Mouse (Mus musculus): ENCODE results near the gene Trpc5os. TPM values are rescaled to one million over a fixed set of nuclear protein-coding genes. Genes with fewer than 3 reads are reported as not detected.

Gene Trpc5os
- polyA plus RNA-seq (2015; fragmentation: Nextera tagmentation; extraction: Ambion mirVana), result not detected in 2 replicates

DNA sequence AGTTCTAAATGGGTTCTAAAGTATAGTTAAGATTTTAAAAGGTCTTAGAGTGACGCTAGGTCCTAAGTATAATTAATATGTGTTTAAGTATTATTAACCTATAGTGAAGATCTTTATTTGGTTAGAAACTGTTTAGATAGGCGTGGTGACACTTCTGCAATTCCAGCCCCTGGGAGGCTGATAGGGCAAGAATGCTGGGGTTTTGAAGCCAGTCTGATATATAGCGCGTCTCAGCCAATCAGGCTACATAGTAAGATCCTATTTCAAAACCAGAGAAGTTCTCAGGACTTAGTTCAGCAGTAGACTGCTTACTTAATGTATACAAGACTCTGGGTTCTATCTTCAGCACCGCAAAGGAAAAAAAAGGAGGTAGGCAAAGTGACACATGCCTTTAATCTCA lies at the start of gene Trpc5os:
TSS of gene Trpc5os (plus strand) at position 301 of the 400 bp plus-strand sequence.
- no peaks in the 10 kb centered on the region for H3K9me3 ChIP-seq (ENCODE audit: low read length)
- H3K4me3 ChIP-seq (ENCODE audit: low read length), result no peak within 1 kb of the TSS
- no peak within 1 kb of the TSS for H3K4me2 ChIP-seq (replicated peaks; ENCODE audit: low read depth, low read length)
- ATAC-seq (ENCODE audit: low FRiP score, low TSS enrichment), result no peak
- H3K4me1 ChIP-seq (ENCODE audit: insufficient read depth, low read length), result no peaks in the 10 kb centered on the region
- H3K9ac ChIP-seq (replicated peaks; ENCODE audit: low read length), result no peak within 1 kb of the TSS
- WGBS, result 81% methylated on average over 5 of the region's 5 CpGs
- no peaks in the 10 kb centered on the region; the same call in 1 of the 2 replicates for H3K27me3 ChIP-seq (ENCODE audit: insufficient read depth, low read length)
- no peak within 1 kb of the TSS for H3K27ac ChIP-seq (ENCODE audit: low read length)
- no peaks in the 10 kb centered on the region for H3K36me3 ChIP-seq (ENCODE audit: insufficient read depth, low read length)

- Histone ChIP-seq H3K27me3 (ENCODE audit: insufficient read depth, low read length) (no peaks in the 10 kb centered on the region; the same call in 1 of the 2 replicates), H3K36me3 (ENCODE audit: insufficient read depth, low read length) (no peaks in the 10 kb centered on the region), H3K4me2 (replicated peaks; ENCODE audit: low read depth, low read length) (no peak overlapping the region), H3K9me3 (ENCODE audit: low read length) (no peaks in the 10 kb centered on the region), H3K27ac (ENCODE audit: low read length) (no peak overlapping the region), H3K4me3 (ENCODE audit: low read length) (no peak overlapping the region), H3K4me1 (ENCODE audit: insufficient read depth, low read length) (no peaks in the 10 kb centered on the region), H3K9ac (replicated peaks; ENCODE audit: low read length) (no peak overlapping the region)
- WGBS, result 50% methylated on average over 5 of the region's 5 CpGs
- peak; percentile 49; the same call in 1 of the 2 replicates for ATAC-seq (ENCODE audit: low FRiP score, low TSS enrichment)
Observed at GRCm38 (mm10) chrX:144408036-144408435, 48.3 kb upstream of the Trpc5os start.

- no peak for ATAC-seq (ENCODE audit: low FRiP score, low TSS enrichment)
- Histone ChIP-seq H3K27me3 (ENCODE audit: insufficient read depth, low read length) (no peaks in the 10 kb centered on the region; the same call in 1 of the 2 replicates), H3K36me3 (ENCODE audit: insufficient read depth, low read length) (no peaks in the 10 kb centered on the region), H3K9ac (replicated peaks; ENCODE audit: low read length) (no peak overlapping the region), H3K4me3 (ENCODE audit: low read length) (no peak overlapping the region), H3K4me2 (replicated peaks; ENCODE audit: low read depth, low read length) (no peak overlapping the region), H3K4me1 (ENCODE audit: insufficient read depth, low read length) (no peaks in the 10 kb centered on the region), H3K9me3 (ENCODE audit: low read length) (no peaks in the 10 kb centered on the region), H3K27ac (ENCODE audit: low read length) (no peak overlapping the region)
- 77% methylated on average over 1 of the region's 1 CpGs for WGBS
Observed at GRCm38 (mm10) chrX:144420259-144420658, 36.1 kb upstream of the Trpc5os start.

- Histone ChIP-seq H3K4me3 (ENCODE audit: low read length) (no peak overlapping the region), H3K27me3 (ENCODE audit: insufficient read depth, low read length) (no peaks in the 10 kb centered on the region; the same call in 1 of the 2 replicates), H3K9me3 (ENCODE audit: low read length) (no peaks in the 10 kb centered on the region), H3K4me1 (ENCODE audit: insufficient read depth, low read length) (no peaks in the 10 kb centered on the region), H3K4me2 (replicated peaks; ENCODE audit: low read depth, low read length) (no peak overlapping the region), H3K9ac (replicated peaks; ENCODE audit: low read length) (no peak overlapping the region), H3K36me3 (ENCODE audit: insufficient read depth, low read length) (no peaks in the 10 kb centered on the region), H3K27ac (ENCODE audit: low read length) (no peak overlapping the region)
- WGBS, result 90% methylated on average over 1 of the region's 1 CpGs
- ATAC-seq (ENCODE audit: low FRiP score, low TSS enrichment), result no peak
Observed at GRCm38 (mm10) chrX:144421091-144421490, 35.3 kb upstream of the Trpc5os start.

DNA sequence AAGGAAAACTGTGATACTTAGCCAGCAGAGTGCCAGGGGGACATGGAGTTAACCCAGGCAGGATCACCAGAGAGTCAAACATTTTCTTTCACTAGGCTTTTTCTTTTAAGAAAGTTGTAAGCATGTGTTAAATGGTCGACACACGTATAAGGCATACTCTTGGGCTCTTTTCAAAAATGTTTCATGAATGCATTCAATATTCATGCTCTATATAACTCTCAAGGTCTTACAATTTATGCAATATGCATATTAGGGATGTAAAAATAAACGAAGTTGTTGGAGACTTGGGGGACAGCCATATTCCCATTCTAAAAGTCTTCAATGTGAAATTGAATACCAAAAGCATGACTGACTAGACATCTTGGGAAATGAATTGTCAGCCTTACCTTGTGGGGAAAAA lies 32.5 kb upstream of the Trpc5os start:
- no peak overlapping the region for H3K9ac ChIP-seq (replicated peaks; ENCODE audit: low read length)
- H3K27me3 ChIP-seq (ENCODE audit: insufficient read depth, low read length), result no peaks in the 10 kb centered on the region; the same call in 1 of the 2 replicates
- no peak overlapping the region for H3K4me2 ChIP-seq (replicated peaks; ENCODE audit: low read depth, low read length)
- WGBS, result 84% methylated on average over 3 of the region's 3 CpGs
- no peaks in the 10 kb centered on the region for H3K9me3 ChIP-seq (ENCODE audit: low read length)
- no peaks in the 10 kb centered on the region for H3K4me1 ChIP-seq (ENCODE audit: insufficient read depth, low read length)
- H3K36me3 ChIP-seq (ENCODE audit: insufficient read depth, low read length), result no peaks in the 10 kb centered on the region
- ATAC-seq (ENCODE audit: low FRiP score, low TSS enrichment), result no peak
- no peak overlapping the region for H3K4me3 ChIP-seq (ENCODE audit: low read length)
- no peak overlapping the region for H3K27ac ChIP-seq (ENCODE audit: low read length)

DNA sequence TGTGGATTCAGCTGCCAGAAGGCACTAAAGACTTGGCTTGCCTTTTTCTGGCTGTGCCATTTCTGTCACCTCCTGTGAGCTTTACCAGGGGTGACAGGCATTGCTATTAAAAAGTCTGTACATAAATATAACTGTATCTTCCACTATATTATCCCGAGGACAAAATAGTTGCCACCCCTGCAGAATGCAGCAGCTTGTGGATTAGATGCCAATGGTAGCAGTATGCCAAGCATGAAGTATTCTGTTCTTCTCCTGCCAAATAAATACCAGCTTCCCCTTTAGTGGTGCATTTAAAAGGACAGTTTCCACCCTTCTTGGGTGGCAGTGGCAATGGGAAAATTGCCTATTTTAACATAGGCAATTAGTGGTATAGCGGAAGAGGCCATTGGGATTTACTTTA lies 8.0 kb downstream of the Trpc5os start:
- Histone ChIP-seq H3K36me3 (ENCODE audit: insufficient read depth, low read length) (no peaks in the 10 kb centered on the region), H3K4me3 (ENCODE audit: low read length) (no peak overlapping the region), H3K4me1 (ENCODE audit: insufficient read depth, low read length) (no peaks in the 10 kb centered on the region), H3K27me3 (ENCODE audit: insufficient read depth, low read length) (no peaks in the 10 kb centered on the region; the same call in 1 of the 2 replicates), H3K27ac (ENCODE audit: low read length) (no peak overlapping the region), H3K9ac (replicated peaks; ENCODE audit: low read length) (no peak overlapping the region), H3K9me3 (ENCODE audit: low read length) (no peaks in the 10 kb centered on the region), H3K4me2 (replicated peaks; ENCODE audit: low read depth, low read length) (no peak overlapping the region)
- ATAC-seq (ENCODE audit: low FRiP score, low TSS enrichment), result no peak
- 88% methylated on average over 2 of the region's 2 CpGs for WGBS

GRCm38 (mm10) chrX:144491394-144491793 lies 35.0 kb downstream of the Trpc5os start:
- Histone ChIP-seq H3K4me2 (replicated peaks; ENCODE audit: low read depth, low read length) (no peak overlapping the region), H3K9me3 (ENCODE audit: low read length) (no peaks in the 10 kb centered on the region), H3K27ac (ENCODE audit: low read length) (no peak overlapping the region), H3K27me3 (ENCODE audit: insufficient read depth, low read length) (peaks cover 2% of the 10 kb centered on the region; the same call in 1 of the 2 replicates), H3K4me1 (ENCODE audit: insufficient read depth, low read length) (no peaks in the 10 kb centered on the region), H3K4me3 (ENCODE audit: low read length) (no peak overlapping the region), H3K9ac (replicated peaks; ENCODE audit: low read length) (no peak overlapping the region), H3K36me3 (ENCODE audit: insufficient read depth, low read length) (no peaks in the 10 kb centered on the region)
- 70% methylated on average over 1 of the region's 1 CpGs for WGBS
- ATAC-seq (ENCODE audit: low FRiP score, low TSS enrichment), result no peak

- Histone ChIP-seq H3K27me3 (ENCODE audit: insufficient read depth, low read length) (peaks cover 3% of the 10 kb centered on the region; the same call in 1 of the 2 replicates), H3K4me3 (ENCODE audit: low read length) (no peak overlapping the region), H3K9me3 (ENCODE audit: low read length) (no peaks in the 10 kb centered on the region), H3K4me2 (replicated peaks; ENCODE audit: low read depth, low read length) (no peak overlapping the region), H3K9ac (replicated peaks; ENCODE audit: low read length) (no peak overlapping the region), H3K4me1 (ENCODE audit: insufficient read depth, low read length) (no peaks in the 10 kb centered on the region), H3K36me3 (ENCODE audit: insufficient read depth, low read length) (no peaks in the 10 kb centered on the region), H3K27ac (ENCODE audit: low read length) (no peak overlapping the region)
- 90% methylated on average over 5 of the region's 5 CpGs for WGBS
- ATAC-seq (ENCODE audit: low FRiP score, low TSS enrichment), result no peak
Observed at GRCm38 (mm10) chrX:144523239-144523638, 66.9 kb downstream of the Trpc5os start.

GRCm38 (mm10) chrX:144526042-144526441 lies 69.7 kb downstream of the Trpc5os start:
- Histone ChIP-seq H3K4me3 (ENCODE audit: low read length) (no peak overlapping the region), H3K4me1 (ENCODE audit: insufficient read depth, low read length) (no peaks in the 10 kb centered on the region), H3K4me2 (replicated peaks; ENCODE audit: low read depth, low read length) (no peak overlapping the region), H3K27me3 (ENCODE audit: insufficient read depth, low read length) (peaks cover 3% of the 10 kb centered on the region; the same call in 1 of the 2 replicates), H3K36me3 (ENCODE audit: insufficient read depth, low read length) (no peaks in the 10 kb centered on the region), H3K27ac (ENCODE audit: low read length) (no peak overlapping the region), H3K9me3 (ENCODE audit: low read length) (no peaks in the 10 kb centered on the region), H3K9ac (replicated peaks; ENCODE audit: low read length) (no peak overlapping the region)
- WGBS, result 62% methylated on average over 7 of the region's 7 CpGs
- peak; percentile 35; the same call in 1 of the 2 replicates for ATAC-seq (ENCODE audit: low FRiP score, low TSS enrichment)

All from kidney, embryonic 16.5 days (tissue).